Mouse (Mus musculus): ENCODE results near the gene Lcat.
"Not testable (repeated sequence)": the region's sequence is repeated elsewhere in the genome, so short reads cannot be mapped to it uniquely, and the experiment has no call there.

Lcat gene

GRCm38 (mm10) chr8:105943321-105943739 is at the start of gene Lcat:
Lcat (minus strand) TSS chr8:105943382.
- DNase-seq (ENCODE audit: low read depth, low spot score), result no peak

- no peak for DNase-seq (ENCODE audit: low read depth, low spot score)
Measured at GRCm38 (mm10) chr8:105992499-105992898, 49.3 kb upstream of the Lcat start.

GRCm38 (mm10) chr8:105991546-105991945 is 48.4 kb upstream of the Lcat start:
- DNase-seq (ENCODE audit: low read depth, low spot score), result no peak

GRCm38 (mm10) chr8:105990856-105991387 is 47.7 kb upstream of the Lcat start, which contains the start of gene Dus2:
Dus2 (plus strand) TSS chr8:105991337.
- DNase-seq (ENCODE audit: low read depth, low spot score), result peak; percentile 91

GRCm38 (mm10) chr8:105988546-105988945 is 45.4 kb upstream of the Lcat start:
- DNase-seq (ENCODE audit: low read depth, low spot score), result no peak

- not testable (repeated sequence) for DNase-seq (ENCODE audit: low read depth, low spot score)
Measured at GRCm38 (mm10) chr8:105983406-105983805, 40.2 kb upstream of the Lcat start.

- no peak for DNase-seq (ENCODE audit: low read depth, low spot score)
Measured at GRCm38 (mm10) chr8:105981146-105981545, 38.0 kb upstream of the Lcat start.

- DNase-seq (ENCODE audit: low read depth, low spot score), result no peak
Measured at GRCm38 (mm10) chr8:105979325-105979724, 36.1 kb upstream of the Lcat start, which contains the start of gene Dpep3. Dpep3 (minus strand) TSS chr8:105979429.

- no peak for DNase-seq (ENCODE audit: low read depth, low spot score)
Measured at GRCm38 (mm10) chr8:105975363-105975762, 32.2 kb upstream of the Lcat start.

- DNase-seq (ENCODE audit: low read depth, low spot score), result no peak
Measured at GRCm38 (mm10) chr8:105971019-105971720, 28.0 kb upstream of the Lcat start.

- no peak for DNase-seq (ENCODE audit: low read depth, low spot score)
Measured at GRCm38 (mm10) chr8:105969367-105969766, 26.2 kb upstream of the Lcat start.

- peak; percentile 65 for DNase-seq (ENCODE audit: low read depth, low spot score)
Measured at GRCm38 (mm10) chr8:105966692-105967311, 23.6 kb upstream of the Lcat start.

GRCm38 (mm10) chr8:105965905-105966341 is 22.7 kb upstream of the Lcat start, which contains the start of gene Slc12a4:
Slc12a4 (minus strand) TSS chr8:105966097.
- DNase-seq (ENCODE audit: low read depth, low spot score), result peak; percentile 86

- peak; percentile 41 for DNase-seq (ENCODE audit: low read depth, low spot score)
Measured at GRCm38 (mm10) chr8:105965266-105965904, 22.2 kb upstream of the Lcat start.

- no peak for DNase-seq (ENCODE audit: low read depth, low spot score)
Measured at GRCm38 (mm10) chr8:105964506-105965265, 21.5 kb upstream of the Lcat start.

- DNase-seq (ENCODE audit: low read depth, low spot score), result no peak
Measured at GRCm38 (mm10) chr8:105961536-105961935, 18.4 kb upstream of the Lcat start.

- DNase-seq (ENCODE audit: low read depth, low spot score), result no peak
Measured at GRCm38 (mm10) chr8:105961101-105961500, 17.9 kb upstream of the Lcat start.

- no peak for DNase-seq (ENCODE audit: low read depth, low spot score)
Measured at GRCm38 (mm10) chr8:105959350-105959749, 16.2 kb upstream of the Lcat start.

GRCm38 (mm10) chr8:105957813-105958212 is 14.6 kb upstream of the Lcat start:
- DNase-seq (ENCODE audit: low read depth, low spot score), result no peak

- no peak for DNase-seq (ENCODE audit: low read depth, low spot score)
Measured at GRCm38 (mm10) chr8:105956556-105956955, 13.4 kb upstream of the Lcat start.

GRCm38 (mm10) chr8:105951057-105951659 is 8.0 kb upstream of the Lcat start:
- DNase-seq (ENCODE audit: low read depth, low spot score), result no peak

Measured in mesoderm, embryonic 11.5 days (tissue).